Mouse (Mus musculus) embryonic fibroblast, embryonic 13.5 days (primary cell): ENCODE results near the gene Rapgef6. TPM values are rescaled to one million over a fixed set of nuclear protein-coding genes. Genes with fewer than 3 reads are reported as not detected.

Source experiments
- H3K27ac ChIP-seq: 2 replicates; pipeline ENCODE4 v1.5.1; 2012; ENCODE audit warnings: low read length, control low read depth, inconsistent platforms; ENCODE audit not compliant: insufficient read depth
- H3K4me1 ChIP-seq: 2 replicates; pipeline ENCODE4 v1.6.1; 2011; ENCODE audit warnings: low read length; ENCODE audit not compliant: control insufficient read depth, insufficient read depth
- H3K4me3 ChIP-seq: 2 replicates; pipeline ENCODE4 v1.5.1; 2011; ENCODE audit warnings: mild to moderate bottlenecking, control low read depth, low read length; ENCODE audit not compliant: insufficient read depth
- CTCF ChIP-seq: IDR thresholded peaks from 2 replicates; pipeline ENCODE4 v1.5.1; 2011; ENCODE audit warnings: mild to moderate bottlenecking, control low read depth, low read length, moderate library complexity, borderline replicate concordance; ENCODE audit not compliant: insufficient read depth
- POLR2A ChIP-seq: IDR thresholded peaks from 2 replicates; pipeline ENCODE4 v1.6.1; 2011; ENCODE audit warnings: low read depth, mild to moderate bottlenecking, control low read depth, low read length, moderate library complexity
- polyA plus RNA-seq: library from polyadenylated mRNA; stranded (reverse); fragments of >200 nt; gene quantifications from 2 replicates; pipeline ENCODE4 v1.2.4, GENCODE M21; 2011; ENCODE audit warnings: low read depth; ENCODE audit not compliant: missing spikeins, insufficient read length

The Rapgef6 gene
- polyA plus RNA-seq, 1 experiment, result 20.7 TPM

GRCm38 (mm10) chr11:54724353-54725034 lies 201.8 kb downstream of the Rapgef6 start:
- Histone ChIP-seq H3K27ac (no peak overlapping the region), H3K4me3 (no peak overlapping the region), H3K4me1 (peaks cover 11% of the 10 kb centered on the region)
- TF ChIP-seq CTCF, result no peak
- TF ChIP-seq POLR2A, result no peak

DNA sequence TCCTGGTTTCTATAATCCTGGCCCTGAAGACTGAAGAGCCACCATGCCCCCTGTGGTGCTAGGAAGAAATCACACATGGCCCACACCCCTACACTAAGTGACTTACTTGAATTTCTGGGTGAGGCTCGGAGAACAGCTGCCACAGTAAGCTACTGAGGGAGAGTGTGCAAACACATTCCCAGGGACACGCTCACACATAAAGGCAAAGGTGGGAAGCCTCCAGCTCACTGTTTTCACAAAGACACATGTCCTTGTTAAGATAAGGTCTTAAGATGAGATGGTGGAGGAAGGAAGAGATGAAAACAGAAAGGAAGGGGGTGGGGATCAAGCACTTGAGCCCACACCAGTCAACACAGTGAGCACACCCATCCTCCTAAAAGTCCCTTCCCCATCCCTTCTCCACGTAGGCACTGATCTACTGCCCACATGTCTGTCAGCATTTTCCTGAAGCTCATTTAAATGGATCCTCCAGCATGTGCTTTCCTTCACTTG lies 204.0 kb downstream of the Rapgef6 start:
- Histone ChIP-seq H3K4me1 (peaks cover 11% of the 10 kb centered on the region), H3K27ac (peak overlapping the region; percentile 74), H3K4me3 (no peak overlapping the region)
- no peak for TF ChIP-seq POLR2A

DNA sequence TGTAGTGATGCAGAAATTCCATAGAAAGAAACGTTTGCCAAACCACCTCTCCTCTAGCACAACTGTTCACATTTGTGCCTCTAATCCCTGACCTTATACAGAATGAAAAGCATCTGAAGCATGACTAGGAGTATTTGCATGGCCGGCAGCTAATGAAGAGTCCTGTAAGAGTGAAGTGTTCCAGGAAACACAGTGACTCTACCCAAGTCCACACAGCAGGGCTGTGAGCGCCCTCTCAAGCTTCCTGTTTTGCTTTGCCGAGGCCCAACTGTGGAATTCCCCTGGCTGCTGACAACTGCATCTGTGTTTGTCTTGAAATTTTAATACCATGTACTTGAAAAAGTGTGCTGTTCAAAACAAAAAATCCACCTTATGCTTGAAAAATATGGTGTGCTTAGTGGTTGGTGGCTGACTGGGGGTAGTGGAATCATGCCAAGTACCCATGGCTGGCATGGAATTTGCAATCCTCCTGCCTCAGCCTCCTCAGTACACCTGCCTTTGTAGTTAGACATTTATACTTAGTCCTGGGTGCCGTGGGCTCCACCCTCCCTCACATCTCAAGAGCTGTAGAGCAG lies 204.8 kb downstream of the Rapgef6 start:
- Histone ChIP-seq H3K4me3 (no peak overlapping the region), H3K27ac (peak overlapping the region; percentile 74), H3K4me1 (peaks cover 11% of the 10 kb centered on the region)
- TF ChIP-seq POLR2A, result no peak
- no peak for TF ChIP-seq CTCF

DNA sequence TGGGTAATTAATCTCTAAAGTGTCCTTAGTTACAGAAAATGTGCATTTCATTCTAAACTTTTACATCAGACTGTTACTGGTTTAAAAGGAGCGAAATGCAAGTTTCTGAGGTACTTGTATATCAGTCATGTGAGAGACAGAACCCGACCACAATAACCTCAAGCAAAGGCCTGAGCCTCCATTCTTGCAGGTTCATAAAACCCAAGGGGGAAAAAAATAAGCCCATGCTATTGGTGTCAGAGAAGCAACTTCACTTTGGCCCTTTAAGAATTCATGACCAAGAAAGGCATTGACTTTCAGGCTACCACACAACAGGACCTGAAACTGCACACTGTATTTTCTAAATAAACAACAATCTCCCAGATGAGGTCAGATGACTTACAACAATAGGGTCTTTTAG lies 205.7 kb downstream of the Rapgef6 start:
- Histone ChIP-seq H3K4me3 (no peak overlapping the region), H3K27ac (no peak overlapping the region), H3K4me1 (peaks cover 11% of the 10 kb centered on the region)
- TF ChIP-seq CTCF, result no peak
- no peak for TF ChIP-seq POLR2A

DNA sequence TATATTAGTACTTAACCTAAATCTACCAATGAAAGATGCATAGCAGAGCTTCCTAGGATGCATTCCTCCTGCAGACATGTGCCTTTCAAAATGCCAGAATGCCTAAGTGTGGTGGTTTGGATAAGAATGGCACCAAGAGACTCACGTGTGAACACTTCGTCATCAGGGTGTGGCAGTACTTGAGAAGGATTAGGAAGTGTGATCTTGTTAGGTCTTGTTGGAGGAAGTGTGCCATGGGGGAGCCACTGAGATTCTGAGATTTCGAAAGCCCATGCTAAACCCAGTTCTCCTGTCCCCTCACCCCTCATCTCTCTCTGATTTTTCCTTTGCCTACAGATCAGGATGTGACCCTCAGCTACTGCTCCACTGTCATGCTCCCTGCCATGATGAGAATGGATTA lies 206.7 kb downstream of the Rapgef6 start:
- Histone ChIP-seq H3K4me3 (no peak overlapping the region), H3K27ac (no peak overlapping the region), H3K4me1 (peaks cover 11% of the 10 kb centered on the region)
- TF ChIP-seq POLR2A (no peak), CTCF (no peak)

GRCm38 (mm10) chr11:54730931-54731330 lies 208.3 kb downstream of the Rapgef6 start:
- Histone ChIP-seq H3K27ac (no peak overlapping the region), H3K4me1 (peaks cover 11% of the 10 kb centered on the region), H3K4me3 (no peak overlapping the region)
- TF ChIP-seq POLR2A (no peak), CTCF (no peak)

- no peak overlapping the region for H3K4me3 ChIP-seq
- TF ChIP-seq POLR2A (no peak), CTCF (no peak)
- peaks cover 11% of the 10 kb centered on the region for H3K4me1 ChIP-seq
- no peak overlapping the region for H3K27ac ChIP-seq
Measured at GRCm38 (mm10) chr11:54731367-54731766, 208.7 kb downstream of the Rapgef6 start.

- Histone ChIP-seq H3K4me1 (no peaks in the 10 kb centered on the region), H3K27ac (no peak overlapping the region), H3K4me3 (no peak overlapping the region)
- TF ChIP-seq CTCF (no peak), POLR2A (no peak)
Measured at GRCm38 (mm10) chr11:54733546-54733945, 210.9 kb downstream of the Rapgef6 start.

- no peaks in the 10 kb centered on the region for H3K4me1 ChIP-seq
- no peak for TF ChIP-seq POLR2A
- TF ChIP-seq CTCF, result no peak
- H3K4me3 ChIP-seq, result no peak overlapping the region
- H3K27ac ChIP-seq, result no peak overlapping the region
Measured at GRCm38 (mm10) chr11:54735114-54735513, 212.5 kb downstream of the Rapgef6 start.

- Histone ChIP-seq H3K4me1 (no peaks in the 10 kb centered on the region), H3K27ac (no peak overlapping the region), H3K4me3 (no peak overlapping the region)
- no peak for TF ChIP-seq POLR2A
- no peak for TF ChIP-seq CTCF
Measured at GRCm38 (mm10) chr11:54736903-54737302, 214.3 kb downstream of the Rapgef6 start.
